Mouse (Mus musculus): ENCODE measurements around the gene Zfp174. TPM values are rescaled to one million over a fixed set of nuclear protein-coding genes. Genes with fewer than 3 reads are reported as not detected.

The Zfp174 gene
- polyA plus RNA-seq, 1 experiment: 0.18 TPM

Other genes starting within 250 kb of the Zfp174 start
- not detected for gene Mefv, start 129.2 kb upstream of the Zfp174 start, polyA plus RNA-seq (2012; fragmentation: generic; extraction: Trizol)
- gene Zfp263, start 103.2 kb upstream of the Zfp174 start, polyA plus RNA-seq (2012; fragmentation: generic; extraction: Trizol): not detected
- gene Olfr15, start 16.4 kb upstream of the Zfp174 start, polyA plus RNA-seq (2012; fragmentation: generic; extraction: Trizol): not detected
- gene Naa60, start 25.1 kb downstream of the Zfp174 start, polyA plus RNA-seq (2012; fragmentation: generic; extraction: Trizol): 27.1 TPM
- 1.1 TPM for gene Zfp597, start 37.3 kb downstream of the Zfp174 start, polyA plus RNA-seq (2012; fragmentation: generic; extraction: Trizol)
- gene Gm20695, start 37.4 kb downstream of the Zfp174 start, polyA plus RNA-seq (2012; fragmentation: generic; extraction: Trizol): 0.22 TPM
- 5.9 TPM for gene 1700037C18Rik, start 61.4 kb downstream of the Zfp174 start, polyA plus RNA-seq (2012; fragmentation: generic; extraction: Trizol)
- gene Cluap1, start 61.5 kb downstream of the Zfp174 start, polyA plus RNA-seq (2012; fragmentation: generic; extraction: Trizol): 7.7 TPM
- 0.84 TPM for gene Nlrc3, start 129.4 kb downstream of the Zfp174 start, polyA plus RNA-seq (2012; fragmentation: generic; extraction: Trizol)
- 16.1 TPM for gene Slx4, start 156.5 kb downstream of the Zfp174 start, polyA plus RNA-seq (2012; fragmentation: generic; extraction: Trizol)
- gene Dnase1, start 189.7 kb downstream of the Zfp174 start, polyA plus RNA-seq (2012; fragmentation: generic; extraction: Trizol): 1.5 TPM
- 90.4 TPM for gene Trap1, start 230.6 kb downstream of the Zfp174 start, polyA plus RNA-seq (2012; fragmentation: generic; extraction: Trizol)

All from C2C12 (cell line).